Mouse (Mus musculus): Measurements from ENCODE around the gene Nhsl2.
"Not testable (repeated sequence)": the region's sequence is repeated elsewhere in the genome, so short reads cannot be mapped to it uniquely, and the experiment has no call there.

The Nhsl2 gene

GRCm38 (mm10) chrX:102085798-102086443, 236.7 kb downstream of the Nhsl2 start:
- DNase-seq (ENCODE audit: low spot score): no peak

- no peak for DNase-seq (ENCODE audit: low spot score)
These were observed 241.4 kb downstream of the Nhsl2 start for GRCm38 (mm10) chrX:102090605-102091004.

GRCm38 (mm10) chrX:102094381-102094904, 245.3 kb downstream of the Nhsl2 start:
- no peak for DNase-seq (ENCODE audit: low spot score)

GRCm38 (mm10) chrX:102101886-102102285, 252.7 kb downstream of the Nhsl2 start:
- DNase-seq (ENCODE audit: low spot score): no peak

GRCm38 (mm10) chrX:102103830-102104229, 254.6 kb downstream of the Nhsl2 start:
- DNase-seq (ENCODE audit: low spot score): not testable (repeated sequence)

- DNase-seq (ENCODE audit: low spot score): not testable (repeated sequence)
These were observed 260.2 kb downstream of the Nhsl2 start for GRCm38 (mm10) chrX:102109349-102109748.

- DNase-seq (ENCODE audit: low spot score): no peak
These were observed 266.5 kb downstream of the Nhsl2 start for GRCm38 (mm10) chrX:102115676-102116075.

- DNase-seq (ENCODE audit: low spot score): peak; percentile 95
These were observed 270.1 kb downstream of the Nhsl2 start, which contains the start of gene Pin4 for GRCm38 (mm10) chrX:102119042-102119864. Gene Pin4 (plus strand): TSS chrX:102119447.

- DNase-seq (ENCODE audit: low spot score): no peak
These were observed 272.1 kb downstream of the Nhsl2 start for GRCm38 (mm10) chrX:102121321-102121720.

- no peak for DNase-seq (ENCODE audit: low spot score)
These were observed 292.0 kb downstream of the Nhsl2 start for GRCm38 (mm10) chrX:102141157-102141556.

Measured in testis, postnatal 10 days (tissue).